Mouse (Mus musculus): ENCODE results near the gene Tmem189. TPM values are rescaled to one million over a fixed set of nuclear protein-coding genes. Genes with fewer than 3 reads are reported as not detected.
A peak's percentile ranks its signal among the peaks of the same experiment; 100 is the strongest.

Gene Tmem189
- polyA plus RNA-seq, 1 experiment from 2014 or later: 28.6 TPM

- no peak overlapping the region for H3K4me3 ChIP-seq (ENCODE audit: low read length)
- no peaks in the 10 kb centered on the region for H3K36me3 ChIP-seq (ENCODE audit: control insufficient read depth, insufficient read depth, low read length)
- ATAC-seq: no peak
- no peak overlapping the region for H3K9ac ChIP-seq (ENCODE audit: low read depth, low read length)
- H3K4me2 ChIP-seq (ENCODE audit: low read depth, low read length): no peak overlapping the region
- H3K27me3 ChIP-seq (replicated peaks; ENCODE audit: control insufficient read depth, insufficient read depth, low read length): no peaks in the 10 kb centered on the region
- H3K27ac ChIP-seq (ENCODE audit: low read length): no peak overlapping the region
- peaks cover 22% of the 10 kb centered on the region for H3K4me1 ChIP-seq (ENCODE audit: control insufficient read depth, insufficient read depth, low read length)
- 72% methylated on average over 6 of the region's 6 CpGs for WGBS
- H3K9me3 ChIP-seq (ENCODE audit: control insufficient read depth, low read length): no peaks in the 10 kb centered on the region
These were observed 89.7 kb downstream of the Tmem189 start for GRCm38 (mm10) chr2:167599917-167600316.

GRCm38 (mm10) chr2:167599195-167599594, 90.4 kb downstream of the Tmem189 start:
- Histone ChIP-seq H3K9me3 (ENCODE audit: control insufficient read depth, low read length) (no peaks in the 10 kb centered on the region), H3K9ac (ENCODE audit: low read depth, low read length) (no peak overlapping the region), H3K4me1 (ENCODE audit: control insufficient read depth, insufficient read depth, low read length) (peaks cover 22% of the 10 kb centered on the region), H3K27me3 (replicated peaks; ENCODE audit: control insufficient read depth, insufficient read depth, low read length) (no peaks in the 10 kb centered on the region), H3K4me3 (ENCODE audit: low read length) (no peak overlapping the region), H3K36me3 (ENCODE audit: control insufficient read depth, insufficient read depth, low read length) (no peaks in the 10 kb centered on the region), H3K4me2 (ENCODE audit: low read depth, low read length) (no peak overlapping the region), H3K27ac (ENCODE audit: low read length) (no peak overlapping the region)
- no peak for ATAC-seq
- WGBS: 84% methylated on average over 5 of the region's 5 CpGs

GRCm38 (mm10) chr2:167597492-167598186, 92.0 kb downstream of the Tmem189 start:
- Histone ChIP-seq H3K9ac (ENCODE audit: low read depth, low read length) (peak overlapping the region; percentile 65), H3K4me2 (ENCODE audit: low read depth, low read length) (peak overlapping the region; percentile 47), H3K27ac (ENCODE audit: low read length) (peak overlapping the region; percentile 81), H3K4me3 (ENCODE audit: low read length) (peak overlapping the region; percentile 27), H3K27me3 (replicated peaks; ENCODE audit: control insufficient read depth, insufficient read depth, low read length) (no peaks in the 10 kb centered on the region), H3K9me3 (ENCODE audit: control insufficient read depth, low read length) (no peaks in the 10 kb centered on the region), H3K36me3 (ENCODE audit: control insufficient read depth, insufficient read depth, low read length) (no peaks in the 10 kb centered on the region), H3K4me1 (ENCODE audit: control insufficient read depth, insufficient read depth, low read length) (peaks cover 32% of the 10 kb centered on the region)
- 15% methylated on average over 35 of the region's 40 CpGs for WGBS
- ATAC-seq: peak; percentile 62

- Histone ChIP-seq H3K9ac (ENCODE audit: low read depth, low read length) (peak overlapping the region; percentile 65), H3K4me3 (ENCODE audit: low read length) (peak overlapping the region; percentile 27), H3K9me3 (ENCODE audit: control insufficient read depth, low read length) (no peaks in the 10 kb centered on the region), H3K4me2 (ENCODE audit: low read depth, low read length) (peak overlapping the region; percentile 47), H3K36me3 (ENCODE audit: control insufficient read depth, insufficient read depth, low read length) (no peaks in the 10 kb centered on the region), H3K27ac (ENCODE audit: low read length) (peak overlapping the region; percentile 81), H3K4me1 (ENCODE audit: control insufficient read depth, insufficient read depth, low read length) (peaks cover 32% of the 10 kb centered on the region), H3K27me3 (replicated peaks; ENCODE audit: control insufficient read depth, insufficient read depth, low read length) (no peaks in the 10 kb centered on the region)
- WGBS: 38% methylated on average over 26 of the region's 27 CpGs
- ATAC-seq: peak; percentile 7; the same call in 1 of the 2 replicates
These were observed 92.7 kb downstream of the Tmem189 start for GRCm38 (mm10) chr2:167596726-167597491.

- no peaks in the 10 kb centered on the region for H3K27me3 ChIP-seq (replicated peaks; ENCODE audit: control insufficient read depth, insufficient read depth, low read length)
- H3K9me3 ChIP-seq (ENCODE audit: control insufficient read depth, low read length): no peaks in the 10 kb centered on the region
- peaks cover 34% of the 10 kb centered on the region for H3K4me1 ChIP-seq (ENCODE audit: control insufficient read depth, insufficient read depth, low read length)
- no peaks in the 10 kb centered on the region for H3K36me3 ChIP-seq (ENCODE audit: control insufficient read depth, insufficient read depth, low read length)
- no peak overlapping the region for H3K4me2 ChIP-seq (ENCODE audit: low read depth, low read length)
- ATAC-seq: no peak
- peak overlapping the region; percentile 85 for H3K27ac ChIP-seq (ENCODE audit: low read length)
- 36% methylated on average over 3 of the region's 4 CpGs for WGBS
- no peak overlapping the region for H3K4me3 ChIP-seq (ENCODE audit: low read length)
- H3K9ac ChIP-seq (ENCODE audit: low read depth, low read length): peak overlapping the region; percentile 51; the same call in 1 of the 2 replicates
These were observed 93.4 kb downstream of the Tmem189 start for GRCm38 (mm10) chr2:167596262-167596661.

- Histone ChIP-seq H3K27ac (ENCODE audit: low read length) (peak overlapping the region; percentile 85), H3K4me1 (ENCODE audit: control insufficient read depth, insufficient read depth, low read length) (peaks cover 35% of the 10 kb centered on the region), H3K36me3 (ENCODE audit: control insufficient read depth, insufficient read depth, low read length) (no peaks in the 10 kb centered on the region), H3K9me3 (ENCODE audit: control insufficient read depth, low read length) (no peaks in the 10 kb centered on the region), H3K27me3 (replicated peaks; ENCODE audit: control insufficient read depth, insufficient read depth, low read length) (no peaks in the 10 kb centered on the region), H3K9ac (ENCODE audit: low read depth, low read length) (peak overlapping the region; percentile 51; the same call in 1 of the 2 replicates), H3K4me3 (ENCODE audit: low read length) (no peak overlapping the region), H3K4me2 (ENCODE audit: low read depth, low read length) (no peak overlapping the region)
- 37% methylated on average over 14 of the region's 14 CpGs for WGBS
- ATAC-seq: no peak
These were observed 93.9 kb downstream of the Tmem189 start for GRCm38 (mm10) chr2:167595761-167596171.

- no peak overlapping the region for H3K4me3 ChIP-seq (ENCODE audit: low read length)
- no peak overlapping the region for H3K4me2 ChIP-seq (ENCODE audit: low read depth, low read length)
- no peaks in the 10 kb centered on the region for H3K36me3 ChIP-seq (ENCODE audit: control insufficient read depth, insufficient read depth, low read length)
- peak; percentile 76 for ATAC-seq
- no peaks in the 10 kb centered on the region for H3K9me3 ChIP-seq (ENCODE audit: control insufficient read depth, low read length)
- no peak overlapping the region for H3K9ac ChIP-seq (ENCODE audit: low read depth, low read length)
- H3K4me1 ChIP-seq (ENCODE audit: control insufficient read depth, insufficient read depth, low read length): peaks cover 35% of the 10 kb centered on the region
- no peaks in the 10 kb centered on the region for H3K27me3 ChIP-seq (replicated peaks; ENCODE audit: control insufficient read depth, insufficient read depth, low read length)
- 25% methylated on average over 10 of the region's 10 CpGs for WGBS
- H3K27ac ChIP-seq (ENCODE audit: low read length): peak overlapping the region; percentile 85
These were observed 95.1 kb downstream of the Tmem189 start for GRCm38 (mm10) chr2:167594444-167594934.

- ATAC-seq: no peak
- H3K9ac ChIP-seq (ENCODE audit: low read depth, low read length): no peak overlapping the region
- H3K27me3 ChIP-seq (replicated peaks; ENCODE audit: control insufficient read depth, insufficient read depth, low read length): no peaks in the 10 kb centered on the region
- H3K4me1 ChIP-seq (ENCODE audit: control insufficient read depth, insufficient read depth, low read length): peaks cover 35% of the 10 kb centered on the region
- H3K36me3 ChIP-seq (ENCODE audit: control insufficient read depth, insufficient read depth, low read length): no peaks in the 10 kb centered on the region
- H3K4me2 ChIP-seq (ENCODE audit: low read depth, low read length): no peak overlapping the region
- H3K9me3 ChIP-seq (ENCODE audit: control insufficient read depth, low read length): no peaks in the 10 kb centered on the region
- H3K4me3 ChIP-seq (ENCODE audit: low read length): no peak overlapping the region
- peak overlapping the region; percentile 85 for H3K27ac ChIP-seq (ENCODE audit: low read length)
- WGBS: 77% methylated on average over 4 of the region's 4 CpGs
These were observed 95.9 kb downstream of the Tmem189 start for GRCm38 (mm10) chr2:167593551-167594250.

Measured in intestine, embryonic 16.5 days (tissue).